Mouse (Mus musculus): ENCODE measurements around the gene Flcn.
A peak's percentile ranks its signal among the peaks of the same experiment; 100 is the strongest.

Flcn gene

DNA sequence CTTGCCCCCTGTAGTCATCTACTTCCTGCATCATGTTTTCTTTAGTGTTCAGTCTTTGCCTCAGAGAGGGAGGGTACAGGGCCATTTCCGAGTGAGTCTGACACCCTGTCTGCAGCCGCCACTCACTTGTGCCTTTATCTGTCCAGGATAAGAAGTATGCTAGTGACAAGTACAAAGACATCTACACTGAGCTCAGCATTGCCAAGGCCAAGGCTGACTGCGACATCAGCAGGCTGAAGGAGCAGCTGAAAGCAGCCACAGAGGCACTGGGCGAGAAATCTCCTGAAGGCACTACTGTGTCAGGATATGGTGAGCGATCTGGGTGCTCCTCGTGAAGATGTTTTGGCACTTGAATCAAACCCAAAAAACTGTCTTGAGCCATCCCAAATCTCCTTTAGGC, 40.1 kb downstream of the Flcn start:
- DNase-seq (ENCODE audit: low spot score in 2 of 2) = no peak

DNA sequence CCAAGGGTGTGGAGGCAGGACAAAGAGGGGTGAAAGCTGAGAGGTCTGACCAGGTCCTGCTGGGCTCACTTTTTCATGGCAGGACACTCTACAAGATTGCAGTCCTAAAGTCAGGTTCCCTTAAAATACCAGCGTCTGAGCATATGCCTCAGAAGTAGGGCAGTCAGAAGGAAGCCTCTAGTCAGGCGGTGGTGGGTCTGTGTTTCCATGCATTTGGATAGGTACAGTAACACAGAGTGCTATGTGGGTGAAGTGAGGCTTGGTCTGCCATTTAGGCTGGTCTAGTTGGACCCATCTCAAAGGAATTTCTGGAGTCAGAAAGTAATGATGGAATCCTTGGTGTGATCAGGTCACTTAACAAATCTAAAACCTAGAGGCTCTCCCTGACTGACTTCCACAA, 40.5 kb downstream of the Flcn start:
- no peak for DNase-seq (ENCODE audit: low spot score in 2 of 2)

GRCm38 (mm10) chr11:59760796-59761195, 49.0 kb downstream of the Flcn start:
- no peak for DNase-seq (ENCODE audit: low spot score in 2 of 2)

DNA sequence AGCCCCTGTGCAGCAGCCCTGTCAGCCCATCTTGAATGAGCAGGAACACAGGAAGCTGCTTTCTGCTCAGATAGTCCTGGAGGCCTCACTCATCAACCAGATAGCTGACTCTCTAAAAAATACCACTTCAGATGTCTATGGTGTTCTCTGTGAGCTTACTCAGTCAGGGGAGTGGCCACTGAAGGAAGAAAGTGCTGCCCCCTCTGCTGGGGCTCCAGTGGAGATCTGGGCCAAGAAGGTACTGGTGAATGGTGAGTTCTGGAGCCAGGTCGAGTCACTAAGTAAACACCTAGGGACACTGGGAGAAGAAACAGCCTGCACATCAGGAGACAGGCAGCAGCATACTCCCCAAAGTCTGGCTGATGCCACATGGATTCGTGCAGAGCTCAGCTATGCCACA, 50.2 kb downstream of the Flcn start:
- no peak for DNase-seq (ENCODE audit: low spot score in 2 of 2)

DNA sequence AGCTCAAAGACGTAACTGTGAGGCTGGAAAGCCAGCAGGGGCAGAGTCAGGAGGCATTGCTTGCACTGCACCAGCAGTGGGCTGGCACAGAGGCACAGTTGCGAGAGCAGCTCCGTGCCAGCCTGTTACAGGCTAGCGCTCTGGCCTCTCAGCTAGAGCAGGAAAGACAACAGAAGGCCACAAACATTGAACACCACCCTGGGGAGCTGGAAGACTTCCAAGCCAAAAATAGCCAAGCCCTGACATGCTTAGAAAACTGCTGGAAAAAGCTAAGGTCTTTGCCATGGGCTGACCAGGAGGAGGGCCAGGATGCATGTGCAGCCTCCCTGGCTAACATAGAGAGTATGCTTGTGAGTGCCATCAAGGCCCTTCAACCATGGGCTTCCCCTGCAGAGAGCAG, 50.6 kb downstream of the Flcn start:
- peak; percentile 54 to 66 for DNase-seq (ENCODE audit: low spot score in 2 of 2)

GRCm38 (mm10) chr11:59758191-59758985, 51.4 kb downstream of the Flcn start:
- no peak for DNase-seq (ENCODE audit: low spot score in 2 of 2)

GRCm38 (mm10) chr11:59756351-59756750, 53.5 kb downstream of the Flcn start:
- no peak for DNase-seq (ENCODE audit: low spot score in 2 of 2)

DNA sequence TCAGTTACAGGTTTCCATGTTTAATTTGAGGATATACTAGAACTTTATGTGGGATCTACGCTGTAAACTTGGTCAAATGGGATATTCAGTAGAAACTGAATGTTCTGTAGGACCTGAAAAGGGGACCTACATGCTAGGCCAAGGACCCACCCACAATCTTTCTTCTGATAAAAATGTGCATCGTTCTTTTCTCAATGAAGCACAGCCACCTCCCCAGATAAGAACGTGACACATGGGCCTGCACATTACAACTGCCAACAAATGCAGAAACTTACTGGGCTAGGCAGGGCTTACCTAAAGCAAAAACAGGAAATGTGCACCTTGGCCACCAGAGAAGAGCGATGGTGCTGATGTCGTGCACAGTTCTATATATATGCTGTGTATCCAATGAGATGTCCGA, 55.3 kb downstream of the Flcn start:
- DNase-seq (ENCODE audit: low spot score in 2 of 2) = no peak

- DNase-seq (ENCODE audit: low spot score in 2 of 2) = no peak
Measured at GRCm38 (mm10) chr11:59749050-59749449, 60.8 kb downstream of the Flcn start.

GRCm38 (mm10) chr11:59746614-59747013, 63.2 kb downstream of the Flcn start:
- peak; percentile 70 to 77 for DNase-seq (ENCODE audit: low spot score in 2 of 2)

DNA sequence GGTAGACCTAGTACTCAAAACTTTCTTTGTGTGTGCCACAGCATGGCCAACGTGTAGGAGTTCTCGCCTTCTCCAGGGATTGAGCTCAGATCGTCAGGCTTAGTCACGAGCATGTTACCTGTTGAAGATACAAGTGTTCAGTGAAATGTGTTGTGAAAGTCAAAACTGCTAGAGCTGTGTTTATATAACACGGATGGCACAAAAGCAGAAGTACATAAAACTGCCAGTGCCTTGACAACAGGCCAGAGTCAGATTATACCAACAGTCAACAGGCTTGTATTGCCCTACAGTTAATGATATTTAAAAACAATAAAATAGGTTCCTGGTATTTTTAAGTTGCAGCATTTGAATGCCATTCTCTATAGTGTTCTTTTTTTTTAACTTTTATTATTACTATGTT, 64.0 kb downstream of the Flcn start:
- no peak for DNase-seq (ENCODE audit: low spot score in 2 of 2)

- DNase-seq (ENCODE audit: low spot score in 2 of 2) = no peak
Measured at GRCm38 (mm10) chr11:59744374-59744773, 65.4 kb downstream of the Flcn start.

GRCm38 (mm10) chr11:59743712-59744111, 66.1 kb downstream of the Flcn start:
- DNase-seq (ENCODE audit: low spot score in 2 of 2) = no peak

- DNase-seq (ENCODE audit: low spot score in 2 of 2) = no peak
Measured at GRCm38 (mm10) chr11:59743307-59743706, 66.5 kb downstream of the Flcn start.

GRCm38 (mm10) chr11:59741915-59742314, 67.9 kb downstream of the Flcn start:
- DNase-seq (ENCODE audit: low spot score in 2 of 2) = no peak

Data from right cerebral cortex, postnatal 10 days (tissue).